Mouse (Mus musculus) ES-E14 (cell line): ENCODE data around the gene Ost4. TPM values are rescaled to one million over a fixed set of nuclear protein-coding genes. Genes with fewer than 3 reads are reported as not detected.
A peak's percentile ranks its signal among the peaks of the same experiment; 100 is the strongest.

Source experiments
- DNase-seq: peaks from one replicate; pipeline ENCODE4 v3.0.0-alpha.2; 2013; ENCODE audit warnings: low read depth, low spot score
- H3K27ac ChIP-seq: 2 replicates; pipeline ENCODE4 v1.5.1; 2012; ENCODE audit warnings: low read depth, mild to moderate bottlenecking, low read length, moderate library complexity, mixed read lengths; ENCODE audit not compliant: poor library complexity, insufficient read depth, severe bottlenecking
- H3K36me3 ChIP-seq: 2 replicates; pipeline ENCODE4 v1.6.1; 2012; ENCODE audit warnings: mild to moderate bottlenecking, low read length, moderate library complexity, mixed read lengths; ENCODE audit not compliant: control insufficient read depth, poor library complexity, insufficient read depth, severe bottlenecking
- H3K4me1 ChIP-seq, 2 experiments: fragments of 150-350 bp in 1 of 2; sonication (generic) in 1 of 2; 2 replicates each; pipeline ENCODE4 v1.6.1; 2012; ENCODE audit warnings: low read length in 2 of 2, mild to moderate bottlenecking in 1 of 2, mixed read lengths in 1 of 2; ENCODE audit not compliant: control insufficient read depth in 2 of 2, insufficient read depth in 2 of 2, poor library complexity in 1 of 2
- H3K4me3 ChIP-seq, 2 experiments: fragments of 150-350 bp in 1 of 2; sonication (generic) in 1 of 2; 2 replicates each; pipeline ENCODE4 v1.5.1; 2012; ENCODE audit warnings: low read length in 2 of 2, low read depth in 1 of 2, mild to moderate bottlenecking in 1 of 2, mixed read lengths in 1 of 2; ENCODE audit not compliant: insufficient read depth in 1 of 2, poor library complexity in 1 of 2, severe bottlenecking in 1 of 2
- H3K9ac ChIP-seq: 2 replicates; pipeline ENCODE4 v1.6.1; 2012; ENCODE audit warnings: low read depth, mild to moderate bottlenecking, low read length, mixed read lengths; ENCODE audit not compliant: poor library complexity, insufficient read depth, severe bottlenecking
- H3K9me3 ChIP-seq: fragments of 150-350 bp; sonication (generic); 2 replicates; pipeline ENCODE4 v1.6.1; 2012; ENCODE audit warnings: low read depth, mild to moderate bottlenecking, low read length; ENCODE audit not compliant: control insufficient read depth, insufficient read depth
- CHD2 ChIP-seq: IDR thresholded peaks from 2 replicates; pipeline ENCODE4 v1.6.1; 2014; ENCODE audit warnings: mild to moderate bottlenecking, low read depth, low read length, inconsistent platforms
- HCFC1 ChIP-seq: IDR thresholded peaks from 2 replicates; pipeline ENCODE4 v1.6.1; 2012; ENCODE audit warnings: low read length, inconsistent platforms, borderline replicate concordance; ENCODE audit not compliant: insufficient read depth
- MAFK ChIP-seq: IDR thresholded peaks from 2 replicates; pipeline ENCODE4 v1.6.1; 2014; ENCODE audit warnings: mild to moderate bottlenecking, low read depth, low read length, inconsistent platforms; ENCODE audit not compliant: insufficient read depth
- ZC3H11A ChIP-seq: IDR thresholded peaks from 2 replicates; pipeline ENCODE4 v1.6.1; 2012; ENCODE audit warnings: low read depth, mild to moderate bottlenecking, inconsistent platforms, low read length, borderline replicate concordance
- ZNF384 ChIP-seq: IDR thresholded peaks from 2 replicates; pipeline ENCODE4 v1.6.1; 2012; ENCODE audit warnings: low read depth, low read length, inconsistent platforms
- in situ Hi-C, 2 experiments: fragments of 600-800 bp; cut with MboI; formaldehyde crosslinking; loops; one replicate each; pipeline ENCODE4 v1.15.1; 2025; ENCODE audit warnings: low sequenced_read_pairs in 2 of 2, inconsistent platforms in 1 of 2; ENCODE audit not compliant: unreplicated experiment in 2 of 2
- total RNA-seq: library from RNA; depleted of rRNA; stranded (reverse); fragments of 300-350 nt; gene quantifications from 2 replicates; pipeline ENCODE4 v1.2.3, GENCODE M21; 2012

The Ost4 gene
- total RNA-seq, 1 experiment = 229 TPM

GRCm38 (mm10) chr5:30917348-30917747 lies 9.8 kb upstream of the Ost4 start:
- no peak overlapping the region for H3K27ac ChIP-seq
- H3K9me3 ChIP-seq = no peaks in the 10 kb centered on the region
- no peaks in the 10 kb centered on the region; the same call in 1 of the 2 replicates for H3K36me3 ChIP-seq
- in situ Hi-C loops = no loop called here
- H3K9ac ChIP-seq = 0 out of 2 replicates have a peak overlapping the region, but pooled peaks have one; percentile 22
- DNase-seq = no peak
- H3K4me3 ChIP-seq = peak overlapping the region; percentile 6 to 13; a peak in 1 of 4 replicates
- no peak for TF ChIP-seq CHD2
- no peak for TF ChIP-seq ZC3H11A
- no peak for TF ChIP-seq ZNF384
- no peak for TF ChIP-seq HCFC1
- TF ChIP-seq MAFK = no peak
- H3K4me1 ChIP-seq = peaks cover 6 to 50% of the 10 kb centered on the region in 2 experiments

GRCm38 (mm10) chr5:30916841-30917240 lies 9.3 kb upstream of the Ost4 start:
- no peaks in the 10 kb centered on the region for H3K9me3 ChIP-seq
- DNase-seq = no peak
- H3K4me1 ChIP-seq = peaks cover 6 to 51% of the 10 kb centered on the region in 2 experiments
- H3K36me3 ChIP-seq = no peaks in the 10 kb centered on the region; the same call in 1 of the 2 replicates
- TF ChIP-seq ZC3H11A (no peak), ZNF384 (no peak), HCFC1 (no peak), CHD2 (no peak), MAFK (no peak)
- no peak overlapping the region for H3K27ac ChIP-seq
- peak overlapping the region in 1 of 2 experiments; percentile 8; a peak in 1 of 4 replicates for H3K4me3 ChIP-seq
- in situ Hi-C loops = no loop called here
- no peak overlapping the region for H3K9ac ChIP-seq

DNA sequence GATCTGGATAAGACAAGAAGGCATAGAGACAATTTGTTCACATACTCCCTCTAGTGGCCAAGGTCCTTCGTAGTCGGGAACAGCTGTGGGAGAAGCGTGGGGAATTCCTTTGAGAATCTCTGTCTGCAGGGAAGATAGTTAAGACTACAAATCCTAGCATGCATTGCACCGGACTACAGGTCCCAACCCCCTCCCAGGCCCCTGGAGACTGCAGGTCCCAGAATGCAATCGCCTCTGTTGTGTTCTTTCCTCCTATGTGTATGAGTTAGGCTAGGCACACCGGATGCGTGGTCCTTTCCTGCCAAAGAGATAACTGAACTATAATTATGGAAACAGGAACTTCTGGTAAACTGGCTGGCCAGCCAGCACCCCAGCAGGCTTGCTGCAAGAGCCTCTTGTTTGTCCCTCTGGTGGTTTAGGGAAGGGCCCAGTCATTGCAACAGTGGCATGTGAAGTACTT lies 8.4 kb upstream of the Ost4 start:
- TF ChIP-seq HCFC1 (peak; percentile 98), ZC3H11A (no peak), MAFK (no peak), ZNF384 (no peak), CHD2 (peak; percentile 58; the same call in 1 of the 2 replicates)
- Histone ChIP-seq H3K9ac (0 out of 2 replicates have a peak overlapping the region, but pooled peaks have one; percentile 23), H3K27ac (no peak overlapping the region), H3K9me3 (no peaks in the 10 kb centered on the region), H3K4me1 (peaks cover 6 to 51% of the 10 kb centered on the region in 2 experiments), H3K4me3 (no peak overlapping the region), H3K36me3 (no peaks in the 10 kb centered on the region; the same call in 1 of the 2 replicates)
- peak; percentile 93 for DNase-seq
- in situ Hi-C loops = no loop called here

- Histone ChIP-seq H3K4me1 (peaks cover 6 to 46% of the 10 kb centered on the region in 2 experiments), H3K27ac (no peak overlapping the region), H3K4me3 (peak overlapping the region in 1 of 2 experiments; percentile 22; a peak in 1 of 4 replicates), H3K9ac (peak overlapping the region; percentile 17; the same call in 1 of the 2 replicates), H3K9me3 (no peaks in the 10 kb centered on the region), H3K36me3 (no peaks in the 10 kb centered on the region; the same call in 1 of the 2 replicates)
- no peak for DNase-seq
- TF ChIP-seq CHD2 = no peak
- no peak for TF ChIP-seq HCFC1
- no peak for TF ChIP-seq ZNF384
- no peak for TF ChIP-seq MAFK
- no peak for TF ChIP-seq ZC3H11A
- in situ Hi-C loops = no loop called here
Measured at GRCm38 (mm10) chr5:30915456-30915855, 7.9 kb upstream of the Ost4 start.
